Mouse (Mus musculus): ENCODE data around the gene Cttnbp2. TPM values are rescaled to one million over a fixed set of nuclear protein-coding genes. Genes with fewer than 3 reads are reported as not detected.

Cttnbp2 gene
- polyA plus RNA-seq, 1 experiment from 2014 or later: 9.8 TPM

DNA sequence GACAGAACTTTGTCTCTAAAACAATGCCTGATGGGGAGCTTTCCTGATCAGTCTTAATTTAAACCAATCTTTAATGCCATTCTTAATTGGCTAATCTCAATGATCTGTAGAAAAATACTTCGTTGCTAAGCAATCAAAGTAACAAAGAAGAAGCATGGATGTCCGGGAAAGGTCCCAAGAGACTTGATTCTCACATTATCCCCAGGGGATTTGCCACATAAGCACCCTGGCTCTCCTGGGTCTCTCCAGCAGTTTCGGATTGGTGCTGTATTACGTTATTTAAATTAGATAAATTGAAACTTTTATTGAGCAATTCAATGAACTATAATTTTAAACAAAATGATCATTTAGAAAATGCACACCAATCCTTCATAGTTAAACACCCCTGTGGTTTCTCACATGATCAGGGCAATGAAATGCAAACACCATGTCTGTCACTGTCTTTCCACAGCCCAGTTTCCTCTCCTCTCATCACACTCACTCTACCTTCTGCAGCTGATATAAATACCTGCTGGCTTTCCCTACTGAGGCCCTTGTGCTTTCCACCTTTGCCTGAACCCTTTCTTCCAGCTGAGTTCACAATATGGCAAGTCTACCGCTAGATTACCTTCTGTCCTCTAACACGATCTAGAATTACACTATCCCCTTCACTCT is 22.3 kb downstream of the Cttnbp2 start:
- Histone ChIP-seq H3K36me3 (replicated peaks) (0 out of 2 replicates have a peak, but pooled peaks cover 2% of the 10 kb centered on the region), H3K9me3 (no peaks in the 10 kb centered on the region), H3K4me1 (peaks cover 19% of the 10 kb centered on the region), H3K27ac (no peak overlapping the region), H3K4me3 (no peak overlapping the region), H3K27me3 (ENCODE audit: poor library complexity, severe bottlenecking) (no peaks in the 10 kb centered on the region)
- no peak for DNase-seq (ENCODE audit: extremely low spot score, low spot score)
- WGBS: 70% methylated on average over 6 of the region's 6 CpGs

DNA sequence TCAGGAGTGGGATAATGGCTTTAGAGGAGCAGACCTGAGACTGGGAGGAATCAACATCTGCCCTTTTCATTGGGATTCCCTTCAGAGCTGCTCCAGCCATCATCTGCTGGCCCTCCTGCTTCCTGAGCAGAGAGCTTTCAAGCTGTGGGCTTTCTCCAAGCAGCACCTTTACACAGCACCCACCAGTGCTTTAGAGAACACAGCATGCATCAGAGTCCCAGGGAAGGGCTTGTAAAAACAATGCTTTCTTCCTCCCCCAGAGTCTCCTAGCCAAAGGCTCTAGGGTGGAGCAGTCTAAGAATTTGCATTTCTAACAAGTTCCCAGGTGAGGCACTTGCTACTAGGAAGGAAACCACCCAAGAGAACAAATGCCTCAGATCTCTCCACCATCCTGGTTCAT is 29.6 kb downstream of the Cttnbp2 start:
- Histone ChIP-seq H3K27ac (no peak overlapping the region), H3K36me3 (replicated peaks) (no peaks in the 10 kb centered on the region; the same call in 1 of the 2 replicates), H3K9me3 (no peaks in the 10 kb centered on the region), H3K4me3 (no peak overlapping the region), H3K4me1 (no peaks in the 10 kb centered on the region), H3K27me3 (ENCODE audit: poor library complexity, severe bottlenecking) (no peaks in the 10 kb centered on the region)
- no peak for DNase-seq (ENCODE audit: extremely low spot score, low spot score)

DNA sequence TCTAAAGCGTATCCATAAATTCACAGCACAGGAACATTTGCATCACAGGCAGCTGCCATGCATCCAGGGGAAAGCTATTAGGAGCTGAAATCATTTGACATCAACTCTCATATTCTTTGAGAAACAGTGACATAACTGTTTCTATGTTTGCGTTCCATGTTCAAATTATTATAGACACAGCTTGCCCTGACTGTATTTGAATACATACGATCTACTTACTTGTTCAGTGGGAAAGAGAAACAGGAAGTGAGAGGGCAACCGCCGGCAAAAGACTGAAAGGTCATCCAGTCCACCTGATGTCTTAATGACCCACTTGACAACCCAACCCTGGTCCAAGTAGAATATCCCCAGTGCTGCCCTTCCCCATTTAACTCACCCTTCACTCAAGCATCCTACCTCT is 30.6 kb downstream of the Cttnbp2 start:
- Histone ChIP-seq H3K9me3 (no peaks in the 10 kb centered on the region), H3K4me1 (no peaks in the 10 kb centered on the region), H3K27ac (no peak overlapping the region), H3K4me3 (no peak overlapping the region), H3K27me3 (ENCODE audit: poor library complexity, severe bottlenecking) (no peaks in the 10 kb centered on the region), H3K36me3 (replicated peaks) (no peaks in the 10 kb centered on the region; the same call in 1 of the 2 replicates)
- 92% methylated on average over 5 of the region's 5 CpGs for WGBS
- no peak for DNase-seq (ENCODE audit: extremely low spot score, low spot score)

DNA sequence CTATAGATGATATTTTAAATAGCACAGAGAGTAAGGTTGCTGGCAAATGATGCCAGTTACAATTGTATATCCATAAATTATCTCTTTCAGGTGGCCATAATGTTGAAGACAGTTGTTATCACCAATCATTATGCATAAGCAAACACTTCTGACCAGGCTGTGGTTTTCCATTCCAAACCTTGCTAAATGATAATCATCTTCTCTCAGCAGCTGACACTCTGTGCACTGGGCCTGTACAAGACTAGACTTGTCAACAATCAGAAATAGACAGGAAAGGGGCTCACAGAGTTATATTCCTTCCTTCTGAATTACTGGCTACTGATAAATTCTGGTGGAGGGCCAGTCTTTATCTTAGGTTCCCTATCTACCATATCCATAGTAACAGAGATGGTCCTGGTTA is 32.1 kb downstream of the Cttnbp2 start:
- no peak for DNase-seq (ENCODE audit: extremely low spot score, low spot score)
- no peak overlapping the region for H3K4me3 ChIP-seq
- no peaks in the 10 kb centered on the region for H3K27me3 ChIP-seq (ENCODE audit: poor library complexity, severe bottlenecking)
- H3K9me3 ChIP-seq: no peaks in the 10 kb centered on the region
- no peaks in the 10 kb centered on the region; the same call in 1 of the 2 replicates for H3K36me3 ChIP-seq (replicated peaks)
- no peak overlapping the region for H3K27ac ChIP-seq
- H3K4me1 ChIP-seq: no peaks in the 10 kb centered on the region

DNA sequence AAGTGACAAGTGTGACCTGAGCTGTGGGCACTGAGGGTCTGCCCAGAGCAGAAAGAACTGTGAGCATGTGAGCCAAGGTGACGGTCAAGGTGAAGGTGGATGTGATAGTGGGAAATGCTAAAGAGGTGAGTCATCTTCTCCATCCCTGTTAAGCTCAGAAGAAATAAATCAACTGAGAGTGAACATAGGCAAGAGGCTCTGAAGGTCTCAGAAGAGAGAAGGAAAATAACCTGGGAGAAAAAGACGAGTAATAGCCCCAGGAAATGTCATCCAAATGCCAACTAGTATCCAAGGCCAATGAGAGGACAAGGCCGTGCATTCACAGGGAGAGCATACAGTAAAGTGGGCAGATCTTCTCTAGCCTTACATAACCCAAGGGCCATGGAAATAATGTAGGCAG is 32.9 kb downstream of the Cttnbp2 start:
- Histone ChIP-seq H3K9me3 (no peaks in the 10 kb centered on the region), H3K36me3 (replicated peaks) (no peaks in the 10 kb centered on the region; the same call in 1 of the 2 replicates), H3K4me3 (no peak overlapping the region), H3K27ac (no peak overlapping the region), H3K4me1 (no peaks in the 10 kb centered on the region), H3K27me3 (ENCODE audit: poor library complexity, severe bottlenecking) (no peaks in the 10 kb centered on the region)
- WGBS: 90% methylated on average over 3 of the region's 3 CpGs
- no peak for DNase-seq (ENCODE audit: extremely low spot score, low spot score)

DNA sequence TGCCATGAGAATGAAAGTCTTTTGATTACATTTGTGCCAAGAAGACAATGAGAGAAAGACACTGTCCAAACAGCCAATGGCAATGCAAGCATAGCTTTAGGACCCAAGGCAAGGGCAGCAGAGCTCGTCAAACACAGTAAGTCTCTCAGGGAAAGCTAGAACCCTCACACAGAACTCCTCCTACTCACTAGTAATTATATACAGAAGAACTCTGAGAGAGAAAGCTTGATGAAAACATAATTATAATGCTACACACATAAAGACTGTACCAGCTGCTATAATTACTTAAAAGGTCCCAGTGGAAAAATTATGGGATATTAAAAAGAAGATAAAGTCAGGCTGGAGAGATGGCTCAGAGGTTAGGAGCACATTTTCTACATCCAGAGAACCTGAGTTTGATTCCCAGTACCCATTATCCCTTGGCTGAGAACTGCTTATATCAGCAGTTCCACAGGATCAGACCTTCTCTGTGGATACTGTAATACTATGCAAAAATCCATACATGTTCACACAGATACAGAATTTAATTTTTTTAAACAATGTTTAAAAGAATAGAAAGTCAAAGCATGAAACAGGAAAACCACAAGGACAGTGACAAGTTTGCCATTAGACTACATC is 37.2 kb downstream of the Cttnbp2 start:
- Histone ChIP-seq H3K27me3 (ENCODE audit: poor library complexity, severe bottlenecking) (no peaks in the 10 kb centered on the region), H3K36me3 (replicated peaks) (no peaks in the 10 kb centered on the region; the same call in 1 of the 2 replicates), H3K27ac (no peak overlapping the region), H3K4me1 (no peaks in the 10 kb centered on the region), H3K4me3 (no peak overlapping the region), H3K9me3 (no peaks in the 10 kb centered on the region)
- no peak for DNase-seq (ENCODE audit: extremely low spot score, low spot score)
- 76% methylated on average over 1 of the region's 1 CpGs for WGBS

DNA sequence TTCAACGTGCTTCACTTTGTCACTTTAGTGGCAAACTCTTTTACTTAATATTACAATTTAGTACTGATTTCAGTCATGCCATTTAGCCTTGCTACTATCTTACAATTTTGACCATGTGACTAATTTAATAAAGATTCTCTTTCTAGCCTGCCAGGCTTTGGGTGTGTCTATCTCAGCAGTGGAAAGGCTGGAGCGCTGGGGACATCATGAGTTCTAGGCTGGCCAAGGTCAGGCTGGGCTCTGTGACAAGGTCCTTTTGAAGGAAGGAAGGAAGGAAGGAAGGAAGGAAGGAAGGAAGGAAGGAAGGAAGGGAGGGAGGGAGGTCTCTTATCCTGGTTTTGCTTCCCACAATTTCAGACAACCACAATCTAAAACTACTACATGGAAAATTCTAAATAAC is 39.7 kb downstream of the Cttnbp2 start:
- 84% methylated on average over 2 of the region's 2 CpGs for WGBS
- H3K36me3 ChIP-seq (replicated peaks): no peaks in the 10 kb centered on the region
- no peak for DNase-seq (ENCODE audit: extremely low spot score, low spot score)
- no peak overlapping the region for H3K27ac ChIP-seq
- no peaks in the 10 kb centered on the region for H3K27me3 ChIP-seq (ENCODE audit: poor library complexity, severe bottlenecking)
- H3K4me1 ChIP-seq: no peaks in the 10 kb centered on the region
- no peaks in the 10 kb centered on the region for H3K9me3 ChIP-seq
- no peak overlapping the region for H3K4me3 ChIP-seq

DNA sequence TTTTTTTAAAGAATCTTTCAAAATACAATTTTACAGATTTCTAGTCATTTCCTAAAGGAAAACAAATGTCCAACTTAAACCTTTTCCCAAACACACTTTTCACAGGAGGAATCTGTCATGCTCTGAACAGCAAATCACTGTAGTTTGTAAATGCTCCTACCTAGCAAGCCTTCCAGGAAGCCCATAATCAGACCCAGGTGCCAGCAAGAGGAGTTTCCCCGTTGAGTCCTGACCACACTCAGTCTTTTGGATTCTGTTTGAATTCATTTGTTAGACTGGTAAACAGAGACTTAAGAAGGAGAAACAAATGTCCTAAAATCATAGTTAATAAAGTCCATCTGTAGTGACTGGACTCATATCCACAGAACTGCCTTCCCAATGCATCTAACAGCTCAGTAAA is 40.1 kb downstream of the Cttnbp2 start:
- H3K27me3 ChIP-seq (ENCODE audit: poor library complexity, severe bottlenecking): no peaks in the 10 kb centered on the region
- no peak for DNase-seq (ENCODE audit: extremely low spot score, low spot score)
- no peak overlapping the region for H3K4me3 ChIP-seq
- no peaks in the 10 kb centered on the region for H3K36me3 ChIP-seq (replicated peaks)
- H3K9me3 ChIP-seq: no peaks in the 10 kb centered on the region
- H3K4me1 ChIP-seq: no peaks in the 10 kb centered on the region
- 59% methylated on average over 1 of the region's 1 CpGs for WGBS
- H3K27ac ChIP-seq: no peak overlapping the region

DNA sequence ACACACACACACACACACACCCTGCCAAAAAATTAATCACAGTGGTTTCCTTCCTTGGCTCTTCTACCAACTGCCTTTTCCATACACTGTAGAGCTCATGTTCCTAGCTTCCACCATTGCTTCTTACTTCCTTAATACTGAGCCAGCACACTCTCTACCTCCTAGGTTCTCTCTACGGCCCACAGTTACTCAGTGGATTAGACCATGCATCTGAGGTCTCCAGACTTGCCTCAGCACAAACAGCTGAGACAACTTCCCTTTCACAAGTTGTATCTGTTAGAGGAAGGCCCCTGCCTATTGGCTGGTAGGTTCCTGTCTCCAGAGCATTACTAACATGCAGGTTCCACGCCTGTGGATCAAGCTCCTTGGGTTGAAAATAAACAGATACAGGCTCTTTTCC is 45.4 kb downstream of the Cttnbp2 start:
- Histone ChIP-seq H3K27me3 (ENCODE audit: poor library complexity, severe bottlenecking) (no peaks in the 10 kb centered on the region), H3K9me3 (no peaks in the 10 kb centered on the region), H3K27ac (no peak overlapping the region), H3K4me1 (no peaks in the 10 kb centered on the region), H3K36me3 (replicated peaks) (no peaks in the 10 kb centered on the region), H3K4me3 (no peak overlapping the region)
- no peak for DNase-seq (ENCODE audit: extremely low spot score, low spot score)
- 73% methylated on average over 2 of the region's 2 CpGs for WGBS

DNA sequence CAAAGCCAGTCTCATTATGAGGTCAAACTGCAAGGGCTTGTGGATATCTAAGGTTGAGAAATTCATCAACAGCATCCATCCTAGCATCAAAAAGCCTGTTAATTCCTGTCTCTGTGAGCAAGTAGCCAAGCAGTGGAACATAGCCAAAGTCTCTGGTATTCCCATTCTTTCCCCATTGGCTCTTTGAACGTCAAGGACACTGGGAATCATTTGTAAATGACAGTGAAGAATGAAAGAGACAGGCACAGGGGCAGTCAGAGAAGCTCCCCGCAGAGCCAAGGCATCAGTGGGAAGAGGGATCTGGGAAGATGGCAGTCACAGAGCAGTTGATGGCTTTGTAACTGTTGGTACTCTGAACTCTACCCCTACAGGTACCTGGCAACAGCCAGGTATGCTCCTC is 46.9 kb downstream of the Cttnbp2 start:
- Histone ChIP-seq H3K36me3 (replicated peaks) (no peaks in the 10 kb centered on the region), H3K4me1 (no peaks in the 10 kb centered on the region), H3K9me3 (no peaks in the 10 kb centered on the region), H3K27ac (no peak overlapping the region), H3K27me3 (ENCODE audit: poor library complexity, severe bottlenecking) (no peaks in the 10 kb centered on the region), H3K4me3 (no peak overlapping the region)
- no peak for DNase-seq (ENCODE audit: extremely low spot score, low spot score)
- WGBS: 48% methylated on average over 2 of the region's 2 CpGs

DNA sequence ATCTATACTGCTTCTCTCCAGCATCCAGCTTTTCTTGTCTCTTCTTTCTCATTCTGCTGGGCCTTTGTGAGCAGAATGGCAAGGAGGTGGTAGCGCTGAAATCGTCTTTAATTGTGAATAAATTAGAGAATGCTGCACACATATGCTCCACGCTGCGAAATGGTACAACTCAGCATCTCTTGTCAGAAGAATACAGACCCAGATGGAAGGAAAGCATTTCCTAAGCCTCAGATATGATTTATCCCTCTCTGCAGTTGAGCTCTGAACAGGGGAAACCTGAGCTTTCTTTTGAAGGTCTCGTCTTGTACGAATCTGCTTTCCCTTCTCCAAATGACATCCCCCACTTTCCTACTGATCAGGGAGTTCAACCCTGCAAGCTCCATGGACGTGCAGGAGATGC is 48.4 kb downstream of the Cttnbp2 start:
- no peaks in the 10 kb centered on the region for H3K36me3 ChIP-seq (replicated peaks)
- no peak for DNase-seq (ENCODE audit: extremely low spot score, low spot score)
- H3K27ac ChIP-seq: no peak overlapping the region
- peaks cover 3% of the 10 kb centered on the region; the same call in 1 of the 2 replicates for H3K9me3 ChIP-seq
- no peaks in the 10 kb centered on the region for H3K27me3 ChIP-seq (ENCODE audit: poor library complexity, severe bottlenecking)
- no peaks in the 10 kb centered on the region for H3K4me1 ChIP-seq
- WGBS: 85% methylated on average over 7 of the region's 7 CpGs
- H3K4me3 ChIP-seq: no peak overlapping the region

DNA sequence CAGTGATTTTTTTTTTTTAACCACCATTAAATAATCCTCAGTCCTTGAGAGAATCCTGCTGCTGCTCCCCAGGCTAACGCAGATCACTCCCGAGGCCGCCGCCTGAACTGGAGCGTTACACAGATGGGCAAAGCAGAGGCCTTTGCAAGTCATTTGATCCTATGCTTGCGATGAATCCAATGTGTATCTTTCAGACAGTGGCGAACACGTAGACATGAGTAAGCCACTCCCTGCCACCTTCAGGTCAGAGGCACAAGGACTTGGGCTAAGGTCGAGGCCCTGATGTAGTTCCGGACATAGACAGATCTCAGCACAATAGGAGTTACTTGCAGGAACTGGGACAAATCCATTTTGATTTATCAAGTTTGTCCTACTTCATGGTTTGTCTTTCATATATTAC is 49.0 kb downstream of the Cttnbp2 start:
- no peak overlapping the region for H3K27ac ChIP-seq
- no peaks in the 10 kb centered on the region for H3K27me3 ChIP-seq (ENCODE audit: poor library complexity, severe bottlenecking)
- H3K36me3 ChIP-seq (replicated peaks): no peaks in the 10 kb centered on the region
- H3K4me1 ChIP-seq: no peaks in the 10 kb centered on the region
- 79% methylated on average over 10 of the region's 10 CpGs for WGBS
- no peak for DNase-seq (ENCODE audit: extremely low spot score, low spot score)
- no peak overlapping the region for H3K4me3 ChIP-seq
- peaks cover 3% of the 10 kb centered on the region; the same call in 1 of the 2 replicates for H3K9me3 ChIP-seq

DNA sequence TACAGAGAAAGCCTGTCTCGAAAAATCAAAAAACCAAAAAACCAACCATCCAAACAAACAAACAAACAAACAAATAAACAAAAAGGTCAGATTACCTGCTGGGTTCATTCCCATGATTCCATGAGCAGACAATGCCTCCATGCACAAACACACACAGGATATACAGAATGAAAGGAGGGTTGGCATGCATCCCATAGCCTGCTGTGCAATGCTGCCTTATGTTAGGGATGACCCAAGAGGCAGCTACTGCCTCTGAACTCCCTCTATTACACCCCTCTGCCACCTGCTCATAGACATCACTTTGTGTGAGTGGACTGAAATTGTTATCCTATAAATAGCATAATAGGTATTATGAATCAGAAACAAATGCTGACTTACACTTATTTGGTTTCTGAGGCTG is 55.0 kb downstream of the Cttnbp2 start:
- Histone ChIP-seq H3K4me1 (no peaks in the 10 kb centered on the region), H3K27me3 (ENCODE audit: poor library complexity, severe bottlenecking) (no peaks in the 10 kb centered on the region), H3K27ac (no peak overlapping the region), H3K36me3 (replicated peaks) (no peaks in the 10 kb centered on the region), H3K4me3 (no peak overlapping the region), H3K9me3 (peaks cover 3% of the 10 kb centered on the region; the same call in 1 of the 2 replicates)
- WGBS: 72% methylated on average over 1 of the region's 1 CpGs
- no peak for DNase-seq (ENCODE audit: extremely low spot score, low spot score)
